Mouse (Mus musculus): Measurements from ENCODE around the gene Cacng2. TPM values are rescaled to one million over a fixed set of nuclear protein-coding genes. Genes with fewer than 3 reads are reported as not detected.
A peak's percentile ranks its signal among the peaks of the same experiment; 100 is the strongest.

The Cacng2 gene
- total RNA-seq, 2 experiments from 2014 or later = not detected

DNA sequence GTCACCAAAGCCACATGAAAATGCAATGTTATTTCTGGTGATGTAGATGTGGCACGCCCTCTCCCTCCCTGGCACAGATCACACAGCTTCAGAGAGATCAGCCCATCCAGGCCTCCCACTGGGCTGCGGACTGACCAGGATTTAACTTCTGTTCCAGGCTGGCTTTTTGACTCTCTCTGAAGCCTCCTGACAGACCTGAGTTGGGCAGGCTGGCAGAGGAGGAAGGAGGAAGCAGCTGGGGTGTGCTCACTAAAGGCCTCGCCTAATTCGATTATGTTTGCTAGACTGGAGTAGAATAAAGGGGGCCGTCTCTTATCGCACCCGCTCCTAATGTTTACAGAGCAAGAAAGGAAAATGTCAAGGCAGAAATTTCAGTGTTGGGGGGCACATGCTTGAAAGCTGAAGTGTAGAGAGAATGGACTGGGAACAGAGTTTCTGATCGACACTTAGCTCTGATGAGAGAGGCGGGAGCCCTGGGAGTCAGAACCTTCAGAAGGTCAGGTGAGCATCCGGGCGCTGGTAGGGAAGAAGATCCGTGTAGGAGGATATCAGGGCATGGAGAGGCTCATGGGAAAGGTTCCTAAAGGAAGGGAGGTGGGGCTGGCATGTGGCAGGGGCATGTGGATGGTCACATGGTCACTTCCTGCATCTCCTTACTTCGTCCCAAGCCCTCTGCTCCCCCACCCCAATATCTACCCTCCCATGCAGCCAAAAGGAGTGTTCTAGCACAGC is 36.8 kb downstream of the Cacng2 start:
- DNase-seq (ENCODE audit: low spot score) = no peak

DNA sequence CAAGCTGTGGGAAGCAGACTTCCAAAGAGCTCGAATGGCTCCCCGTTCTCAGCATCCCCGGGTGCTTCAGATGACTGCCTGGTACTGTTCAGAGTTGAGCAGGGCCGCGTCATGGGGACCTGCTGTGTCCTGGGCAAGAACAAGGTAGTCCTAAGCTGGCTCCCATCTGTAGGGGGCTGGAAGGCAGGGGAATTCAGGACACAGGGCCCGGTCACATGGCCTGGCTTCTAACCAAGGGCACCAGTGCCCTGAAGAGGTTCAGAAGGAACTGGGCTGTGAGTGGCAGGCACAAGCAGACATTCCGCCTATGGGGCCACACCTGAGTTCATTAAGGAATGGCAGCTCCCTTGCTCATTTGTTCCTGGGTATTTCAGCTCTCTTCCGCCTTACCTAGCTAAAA is 37.7 kb downstream of the Cacng2 start:
- no peak for DNase-seq (ENCODE audit: low spot score)

DNA sequence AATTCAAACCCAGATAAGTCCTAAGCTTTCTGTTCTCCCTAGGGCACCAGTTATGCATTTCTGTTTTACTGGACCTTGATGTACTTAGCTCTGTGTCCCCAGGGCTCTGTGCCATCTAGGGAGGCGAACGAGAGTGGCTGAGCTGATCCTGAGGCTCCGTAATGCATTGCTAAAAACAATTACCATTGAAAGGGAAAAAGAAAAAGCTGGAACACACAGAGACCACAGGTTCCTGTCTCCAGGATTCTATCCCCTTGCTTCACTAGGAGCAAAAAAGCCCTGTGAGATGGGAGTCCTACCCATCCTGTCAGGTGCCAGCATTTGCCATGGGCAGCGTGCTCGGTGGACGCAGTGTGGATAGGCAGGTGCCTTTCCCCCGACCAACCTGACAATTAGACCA is 38.4 kb downstream of the Cacng2 start:
- no peak for DNase-seq (ENCODE audit: low spot score)

GRCm38 (mm10) chr15:78080326-78080725 is 39.5 kb downstream of the Cacng2 start:
- no peak for DNase-seq (ENCODE audit: low spot score)

DNA sequence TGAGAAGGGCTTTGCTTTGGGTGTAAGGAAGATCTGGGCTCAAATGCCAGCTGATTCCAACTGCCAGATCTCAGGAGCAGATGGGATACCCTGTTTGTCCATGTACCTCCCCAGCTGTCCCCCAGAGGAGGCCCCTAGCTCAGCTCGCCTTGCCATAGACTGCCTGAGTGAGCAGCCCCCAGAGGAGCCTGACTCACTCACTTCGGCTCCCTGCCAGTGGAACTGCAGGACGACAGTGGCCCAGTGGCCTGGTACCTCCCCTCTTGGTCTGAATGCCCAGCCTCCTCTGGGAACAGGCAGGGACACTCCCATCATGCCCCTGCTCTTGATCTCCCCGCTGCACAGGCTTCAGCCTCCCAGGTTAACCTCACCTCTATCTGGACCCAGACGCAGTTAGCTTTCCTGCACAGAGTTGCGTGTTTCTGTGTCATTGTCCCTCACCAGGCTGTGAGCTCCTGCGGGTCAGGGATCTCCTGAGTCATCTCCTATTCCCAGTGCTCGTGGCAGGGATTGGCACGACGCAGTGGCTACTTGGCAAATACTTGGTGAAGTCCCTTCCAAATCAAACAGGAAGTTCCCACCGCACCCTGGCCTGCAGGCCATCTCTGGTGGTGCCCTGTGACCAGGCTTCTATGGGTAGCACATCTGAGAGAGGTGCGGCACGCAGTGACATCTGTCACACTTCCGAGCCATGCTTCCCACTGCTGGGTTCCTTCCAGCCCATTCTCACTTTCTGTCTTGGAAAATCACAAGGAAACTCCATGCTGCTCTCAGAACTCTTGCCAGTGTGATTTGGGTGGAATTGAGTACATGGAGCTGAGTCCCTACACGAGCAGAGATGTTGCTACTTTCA is 40.8 kb downstream of the Cacng2 start:
- DNase-seq (ENCODE audit: low spot score) = no peak

DNA sequence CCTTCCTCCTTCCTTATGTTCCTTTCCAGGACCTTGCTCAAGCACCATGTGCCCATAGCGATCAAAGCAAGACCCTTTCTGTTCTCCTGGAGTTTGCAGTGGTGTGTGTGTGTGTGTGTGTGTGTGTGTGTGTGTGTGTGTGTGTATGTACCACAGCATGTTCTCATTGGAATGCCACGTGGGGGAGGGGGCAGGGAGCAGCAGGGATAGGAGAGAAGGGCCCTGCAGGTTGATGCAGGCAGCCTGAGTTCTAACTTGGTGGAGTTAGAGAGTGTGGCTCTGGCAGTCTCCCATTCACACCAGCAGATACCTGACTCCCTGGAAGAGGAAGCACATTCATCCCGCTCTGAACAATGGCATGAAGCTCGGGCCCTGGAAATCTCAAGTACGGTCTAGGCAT is 41.6 kb downstream of the Cacng2 start:
- no peak for DNase-seq (ENCODE audit: low spot score)

DNA sequence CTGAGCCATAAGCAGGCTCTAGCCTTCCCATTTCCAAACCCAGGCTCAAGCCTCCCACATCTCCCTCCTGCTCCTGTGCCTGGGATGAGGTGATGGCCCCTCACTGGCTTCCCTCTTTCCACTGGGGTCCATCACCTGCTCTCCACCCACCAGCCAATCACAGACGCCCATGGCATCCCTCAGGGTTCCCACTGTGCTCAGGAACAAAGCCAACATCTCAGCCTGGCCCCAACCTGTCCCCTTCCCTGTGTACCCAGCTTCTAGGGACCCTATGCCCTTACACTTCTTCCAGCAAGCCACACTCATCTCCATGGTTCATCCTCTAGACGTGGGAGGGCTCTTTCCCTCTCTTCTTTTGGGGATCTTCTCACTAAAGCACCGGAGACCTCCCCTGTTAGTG is 43.9 kb downstream of the Cacng2 start:
- DNase-seq (ENCODE audit: low spot score) = no peak

GRCm38 (mm10) chr15:78073109-78073508 is 46.7 kb downstream of the Cacng2 start:
- no peak for DNase-seq (ENCODE audit: low spot score)

GRCm38 (mm10) chr15:78066475-78066874 is 53.4 kb downstream of the Cacng2 start:
- peak; percentile 24 for DNase-seq (ENCODE audit: low spot score)

DNA sequence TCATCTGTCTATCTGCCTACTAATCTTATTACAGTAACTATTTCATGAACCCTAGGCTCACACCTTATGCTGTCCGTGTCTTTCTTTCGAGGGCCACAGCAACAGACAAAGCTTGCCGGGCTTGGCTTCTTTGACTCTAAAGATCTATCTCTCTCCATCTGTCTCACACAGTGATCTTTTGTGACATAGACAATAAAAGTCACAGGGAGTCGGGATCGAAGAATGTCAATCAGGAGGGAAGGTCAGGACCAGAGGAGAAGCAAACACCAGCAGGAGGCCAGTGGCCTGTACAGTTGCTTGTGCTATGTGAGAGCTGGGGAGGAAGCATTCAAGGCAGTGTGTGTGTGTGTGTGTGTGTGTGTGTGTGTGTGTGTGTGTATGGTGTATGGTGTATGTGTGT is 54.3 kb downstream of the Cacng2 start:
- no peak for DNase-seq (ENCODE audit: low spot score)

DNA sequence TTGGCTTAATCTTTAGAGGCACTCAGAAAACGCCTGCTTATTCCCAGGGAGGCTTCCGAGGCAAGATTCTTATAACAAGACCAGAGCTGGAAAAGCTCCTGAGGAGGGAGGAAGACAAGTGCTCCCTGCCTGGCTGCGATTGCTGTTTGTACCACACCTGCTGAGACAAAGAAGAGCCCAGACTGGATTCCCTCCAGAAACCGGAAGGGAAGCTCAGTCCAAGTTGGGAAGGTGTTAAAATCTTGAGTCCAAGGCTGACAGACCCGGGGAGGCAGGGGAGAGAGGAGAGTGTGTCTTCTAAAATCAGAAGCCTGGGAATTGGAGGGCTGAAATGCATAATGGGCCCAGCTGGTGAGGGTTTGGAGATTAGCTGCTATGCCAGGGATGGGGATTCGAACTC is 55.5 kb downstream of the Cacng2 start:
- DNase-seq (ENCODE audit: low spot score) = no peak

DNA sequence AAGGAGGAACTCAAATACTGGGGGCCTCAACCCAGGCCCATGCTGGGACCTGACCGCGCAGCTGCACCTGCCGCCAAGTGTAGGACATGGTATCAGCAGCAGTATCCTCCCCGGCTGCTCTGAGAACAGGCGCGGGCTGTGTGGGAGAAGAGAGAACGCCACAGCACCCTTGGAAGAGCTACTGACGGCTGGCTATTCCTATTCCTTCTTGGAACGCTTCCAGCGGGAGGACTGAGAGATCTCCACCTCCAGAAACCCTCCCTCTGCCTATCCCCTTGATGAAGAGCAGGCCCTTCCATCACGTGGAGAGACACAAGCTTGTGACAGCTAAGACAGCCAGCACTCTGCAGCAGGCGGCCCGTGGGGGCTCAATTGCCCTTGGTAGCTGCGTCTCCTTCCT is 57.4 kb downstream of the Cacng2 start:
- DNase-seq (ENCODE audit: low spot score) = no peak

- DNase-seq (ENCODE audit: low spot score) = no peak
Measured at GRCm38 (mm10) chr15:78056930-78057329, 62.9 kb downstream of the Cacng2 start.

DNA sequence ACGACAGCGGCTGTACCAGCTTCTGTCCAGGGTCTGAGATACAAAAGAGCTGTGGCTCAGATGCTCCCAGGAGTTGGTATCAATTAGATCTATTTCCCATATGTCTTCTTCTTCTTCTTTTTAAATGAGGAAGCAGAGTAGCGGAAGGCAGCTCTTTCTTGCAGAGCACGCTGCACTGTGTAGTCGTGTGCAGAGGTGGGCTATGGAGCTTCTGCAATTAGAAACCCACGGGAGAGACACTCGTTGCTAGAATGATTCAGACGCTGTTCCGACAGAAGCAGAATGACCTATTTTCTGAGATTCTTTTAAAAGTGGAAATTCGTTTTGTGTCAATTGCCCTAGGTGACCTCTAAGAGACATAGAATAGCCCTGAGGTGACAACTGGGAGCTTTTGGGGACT is 69.1 kb downstream of the Cacng2 start:
- no peak for DNase-seq (ENCODE audit: low spot score)

DNA sequence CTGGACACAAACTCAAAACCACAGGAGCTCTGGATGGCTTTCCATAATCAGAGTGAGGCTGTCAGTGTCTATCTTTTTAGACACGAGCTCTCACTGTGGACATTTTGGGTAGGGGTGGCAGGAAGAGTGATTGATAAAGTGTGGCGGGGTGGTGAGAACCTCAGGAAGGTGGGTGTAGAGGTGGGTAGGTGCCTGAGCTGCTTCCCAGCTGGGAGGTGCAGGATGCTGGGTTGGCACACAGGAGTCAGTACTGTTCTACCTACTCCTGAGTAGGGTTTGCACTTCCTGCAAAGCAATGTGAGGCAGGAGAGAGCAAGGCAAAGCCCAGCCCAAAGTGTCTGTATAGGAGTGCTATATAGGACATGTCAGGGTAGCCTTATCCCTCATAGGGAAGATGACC is 69.9 kb downstream of the Cacng2 start:
- DNase-seq (ENCODE audit: low spot score) = no peak

DNA sequence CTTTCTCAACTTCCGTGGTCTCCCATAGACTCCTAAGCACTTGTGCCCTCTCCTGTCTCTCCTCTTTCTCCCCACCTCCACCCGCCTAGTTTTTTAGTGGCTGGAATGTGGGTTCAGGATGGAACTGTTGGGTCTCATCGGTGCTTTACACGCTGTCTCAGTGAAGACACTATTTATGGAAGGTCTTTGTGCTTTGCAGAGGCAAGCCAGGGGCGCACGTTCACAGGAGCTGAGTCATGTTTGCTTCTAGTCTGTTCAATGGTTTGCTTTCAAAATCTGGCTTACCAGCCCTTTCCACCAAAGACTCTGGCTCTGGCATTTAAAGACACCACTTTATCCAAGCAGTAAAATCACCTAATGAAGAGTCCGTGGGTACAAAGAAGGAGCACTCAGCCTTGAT is 74.0 kb downstream of the Cacng2 start:
- no peak for DNase-seq (ENCODE audit: low spot score)

DNA sequence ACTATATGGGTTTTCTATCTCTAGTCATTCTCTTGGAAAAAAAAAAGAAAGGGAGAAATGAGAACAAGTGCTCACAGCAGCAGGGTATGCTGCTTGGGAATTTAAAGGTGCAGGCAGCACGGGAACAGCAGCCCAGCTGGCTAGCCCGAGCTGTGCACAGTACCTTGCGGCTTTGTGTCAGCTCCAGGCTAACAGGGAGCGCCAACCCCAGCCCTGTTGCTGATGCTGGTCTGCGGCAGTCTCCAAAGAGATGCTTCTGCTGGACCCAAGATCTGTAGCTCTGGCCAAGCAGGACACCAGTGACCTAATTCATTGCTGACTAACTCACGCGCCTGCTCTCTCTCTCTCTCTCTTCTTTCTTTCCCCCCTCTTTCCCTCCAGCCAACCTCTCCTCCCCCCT is 74.5 kb downstream of the Cacng2 start:
- DNase-seq (ENCODE audit: low spot score) = no peak

DNA sequence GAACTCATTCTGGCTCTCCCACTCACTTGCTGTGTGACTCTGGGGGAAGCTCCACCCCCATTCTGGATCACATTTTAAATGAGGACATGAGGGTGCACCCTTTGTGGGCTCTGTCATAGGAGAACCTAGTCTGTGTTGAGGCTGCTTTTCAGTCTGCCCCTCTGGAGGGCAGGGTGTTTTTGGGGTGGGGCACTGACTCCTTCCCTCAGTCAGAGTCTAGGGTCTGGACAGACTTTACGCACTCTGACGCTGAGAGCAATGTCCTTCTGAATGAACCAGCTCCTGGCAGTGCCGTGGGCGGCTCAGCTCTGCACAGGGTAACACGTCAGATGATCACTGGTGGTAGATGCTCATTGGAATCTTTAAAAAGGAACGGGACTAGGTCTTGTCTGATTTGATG is 75.0 kb downstream of the Cacng2 start:
- DNase-seq (ENCODE audit: low spot score) = no peak

DNA sequence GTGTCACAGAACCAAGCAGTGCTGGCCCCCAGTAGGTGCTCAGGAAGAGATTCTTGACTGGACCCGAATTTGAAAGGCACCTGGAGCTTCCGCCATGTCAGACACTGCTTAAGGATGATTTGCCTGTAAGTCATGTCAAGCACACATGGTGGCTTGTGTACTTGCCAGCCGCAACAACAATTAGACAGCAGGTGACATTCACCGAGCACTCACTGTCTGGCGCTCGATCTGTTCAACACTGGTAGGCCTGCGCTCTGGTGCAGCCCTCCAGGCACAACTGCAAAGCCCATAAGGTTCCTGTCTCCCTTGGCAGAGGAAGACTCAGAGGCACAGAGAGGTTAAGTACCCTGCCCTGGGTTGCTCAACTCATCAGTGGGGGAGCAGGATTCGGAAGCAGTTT is 77.1 kb downstream of the Cacng2 start:
- no peak for DNase-seq (ENCODE audit: low spot score)

GRCm38 (mm10) chr15:78037626-78038025 is 82.2 kb downstream of the Cacng2 start:
- DNase-seq (ENCODE audit: low spot score) = no peak

DNA sequence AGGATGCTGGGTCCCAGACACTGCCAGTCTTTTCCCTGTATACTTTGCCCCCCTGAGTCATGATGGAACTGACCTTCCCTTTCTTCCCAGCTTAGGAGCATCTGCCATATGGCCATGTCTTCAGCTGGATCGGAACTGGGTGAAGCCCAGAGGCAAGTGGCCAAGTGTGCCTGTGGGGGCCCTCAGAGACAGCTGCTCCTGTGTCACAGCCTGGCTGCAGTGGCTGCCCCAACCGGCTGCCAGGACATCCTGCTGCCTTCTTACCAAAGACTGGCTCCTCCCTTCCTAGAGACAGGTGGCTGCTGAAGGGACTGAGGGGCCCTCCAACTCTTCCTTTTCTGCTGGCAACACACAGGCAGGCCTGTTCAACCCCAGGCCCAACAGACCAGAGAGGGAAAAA is 83.2 kb downstream of the Cacng2 start:
- DNase-seq (ENCODE audit: low spot score) = no peak

- no peak for DNase-seq (ENCODE audit: low spot score)
Measured at GRCm38 (mm10) chr15:78029938-78030337, 89.9 kb downstream of the Cacng2 start.

- DNase-seq (ENCODE audit: low spot score) = no peak
Measured at GRCm38 (mm10) chr15:78026521-78026920, 93.3 kb downstream of the Cacng2 start.
